Mouse (Mus musculus) right cerebral cortex, postnatal 36 days (tissue): Measurements from ENCODE around the gene Id3.

Experiments
- DNase-seq, 2 experiments: peaks; one replicate each; pipeline ENCODE4 v3.0.0; 2022; ENCODE audit warnings: low spot score in 2 of 2, mixed read lengths in 1 of 2

Gene Id3

GRCm38 (mm10) chr4:136124581-136124980, 18.7 kb upstream of the Id3 start:
- no peak for DNase-seq

- DNase-seq, result no peak
Observed at GRCm38 (mm10) chr4:136125458-136125857, 17.8 kb upstream of the Id3 start.

GRCm38 (mm10) chr4:136126019-136126418, 17.3 kb upstream of the Id3 start:
- DNase-seq, result no peak

GRCm38 (mm10) chr4:136127670-136128069, 15.6 kb upstream of the Id3 start:
- no peak for DNase-seq

DNA sequence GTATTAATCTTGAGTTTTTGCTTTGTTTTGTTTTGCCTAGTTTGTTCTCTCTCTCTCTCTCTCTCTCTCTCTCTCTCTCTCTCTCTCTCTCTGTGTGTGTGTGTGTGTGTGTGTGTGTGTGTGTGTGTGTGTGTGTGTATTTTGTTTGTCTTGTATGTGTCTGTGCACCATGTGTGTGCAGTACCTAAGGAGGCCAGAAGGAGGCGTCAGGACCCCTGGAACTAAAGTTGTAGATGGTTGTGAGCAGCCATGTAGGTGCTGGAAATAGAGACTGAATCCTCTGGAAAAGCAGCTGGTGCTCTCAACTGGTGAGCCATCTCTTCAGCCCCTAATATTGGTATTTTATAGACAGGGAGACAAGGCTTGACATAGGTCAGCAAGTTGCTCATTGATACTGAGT, 13.5 kb upstream of the Id3 start:
- no peak for DNase-seq

DNA sequence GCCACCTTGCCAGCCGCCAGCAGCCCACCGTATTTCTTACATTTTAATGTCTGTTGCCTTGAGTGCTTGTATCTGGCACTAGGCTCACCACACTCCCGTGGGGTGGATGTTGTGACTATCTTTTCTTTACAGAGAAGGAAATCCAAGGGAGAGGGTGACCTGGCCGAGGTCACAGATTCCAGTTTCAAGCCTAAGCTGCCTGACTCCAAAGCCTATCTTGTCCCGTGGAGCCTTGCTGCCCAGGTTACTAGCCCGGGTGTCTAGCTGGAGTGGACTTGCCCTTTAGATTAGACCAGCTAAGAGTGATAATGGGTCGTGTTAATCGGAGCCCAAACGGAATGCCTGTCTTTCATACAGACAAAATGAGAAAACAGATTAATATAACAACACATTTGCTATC, 9.5 kb upstream of the Id3 start:
- DNase-seq, result no peak

DNA sequence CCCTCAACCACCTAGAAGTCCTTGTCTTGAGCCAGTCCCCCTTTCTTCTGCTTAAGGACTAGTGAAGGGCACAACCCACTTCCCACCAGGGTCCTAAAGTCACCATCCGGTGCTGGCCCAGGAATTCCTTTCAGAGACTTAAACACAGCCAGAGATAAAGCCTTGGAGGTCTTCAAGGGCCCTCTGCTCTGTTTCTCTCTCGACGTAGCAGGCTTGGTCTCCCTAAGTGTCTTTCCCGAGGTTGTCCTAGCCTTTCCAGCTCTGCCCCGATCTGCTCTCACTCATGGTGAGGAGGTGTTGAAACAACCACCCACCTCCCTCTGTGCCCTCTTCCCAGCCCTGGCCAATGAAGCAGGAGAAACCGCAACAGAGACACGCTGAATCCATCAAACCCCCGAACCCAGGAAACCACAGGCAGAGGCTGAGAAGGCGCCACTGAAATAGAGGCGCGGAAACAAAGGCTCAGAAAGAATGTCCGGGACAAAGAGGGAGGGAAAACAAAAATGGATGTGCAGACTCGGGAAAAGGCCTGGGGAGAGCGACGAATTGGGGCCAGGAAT, 8.8 kb upstream of the Id3 start:
- DNase-seq, result no peak

- no peak for DNase-seq
Observed at GRCm38 (mm10) chr4:136134978-136135873, 8.1 kb upstream of the Id3 start.

GRCm38 (mm10) chr4:136135874-136136728, 7.2 kb upstream of the Id3 start:
- no peak for DNase-seq

DNA sequence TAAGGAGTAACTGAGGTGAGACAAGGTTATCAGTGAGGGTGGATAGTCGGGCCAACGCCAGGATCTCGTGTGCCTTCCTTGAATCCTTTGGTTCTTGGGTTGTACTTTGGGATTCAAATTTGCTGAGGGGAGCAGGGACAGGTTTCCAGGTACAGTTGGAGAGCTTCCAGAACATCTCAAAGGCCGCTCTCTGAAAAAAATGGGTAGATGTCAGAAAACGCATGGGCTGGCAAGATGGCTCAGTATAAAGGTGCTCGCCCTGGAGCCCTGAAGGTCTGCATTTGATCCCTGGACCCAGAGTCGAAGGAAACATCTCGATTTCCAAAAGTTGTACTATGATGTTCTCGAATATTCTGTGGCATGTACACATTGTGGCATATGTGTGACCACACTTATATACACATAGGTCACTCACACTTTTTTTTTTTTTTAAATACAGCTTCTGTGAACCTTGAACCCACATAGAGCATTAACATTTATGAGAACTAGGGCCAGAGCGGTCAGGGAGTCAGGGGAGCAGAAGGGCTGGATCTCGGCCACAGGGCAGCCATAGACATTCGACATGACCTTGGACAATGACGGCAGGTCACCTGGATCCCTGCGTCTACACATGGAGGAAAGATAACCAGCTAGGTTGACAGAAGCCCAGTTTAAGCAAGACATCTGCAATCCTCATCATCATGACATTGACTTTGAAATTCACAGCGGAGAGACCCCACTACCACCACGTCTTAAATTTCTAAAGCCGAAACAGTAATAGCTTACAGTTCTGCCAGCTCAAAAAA, 3.8 kb upstream of the Id3 start:
- no peak for DNase-seq

GRCm38 (mm10) chr4:136140327-136141250, 2.7 kb upstream of the Id3 start:
- DNase-seq, result peak; percentile 71 to 73

- no peak for DNase-seq
Observed at GRCm38 (mm10) chr4:136142267-136143192, 767 bp upstream of the Id3 start.

- no peak for DNase-seq
Observed at GRCm38 (mm10) chr4:136144126-136144926, 1.0 kb downstream of the Id3 start.

DNA sequence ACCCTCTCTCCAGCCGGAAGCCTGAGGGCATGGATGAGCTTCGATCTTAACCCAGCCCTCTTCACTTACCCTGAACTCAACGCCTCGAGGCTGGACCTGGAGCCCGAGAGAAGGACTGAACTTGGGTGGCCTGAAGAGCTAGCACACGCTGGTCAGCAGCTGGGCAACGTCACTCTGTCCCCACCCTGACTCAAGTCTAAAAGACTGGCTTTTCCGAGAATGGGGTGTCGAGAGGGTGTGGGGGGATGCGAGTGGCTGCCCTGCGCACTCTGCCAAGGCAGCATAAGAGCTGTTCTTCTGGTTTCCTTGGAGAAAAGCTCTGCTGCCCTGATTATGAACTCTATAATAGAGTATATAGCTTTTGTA, 1.6 kb downstream of the Id3 start:
- DNase-seq, result no peak

GRCm38 (mm10) chr4:136145362-136145885, 2.1 kb downstream of the Id3 start:
- DNase-seq, result no peak

- DNase-seq, result no peak
Observed at GRCm38 (mm10) chr4:136145991-136146711, 2.9 kb downstream of the Id3 start.

DNA sequence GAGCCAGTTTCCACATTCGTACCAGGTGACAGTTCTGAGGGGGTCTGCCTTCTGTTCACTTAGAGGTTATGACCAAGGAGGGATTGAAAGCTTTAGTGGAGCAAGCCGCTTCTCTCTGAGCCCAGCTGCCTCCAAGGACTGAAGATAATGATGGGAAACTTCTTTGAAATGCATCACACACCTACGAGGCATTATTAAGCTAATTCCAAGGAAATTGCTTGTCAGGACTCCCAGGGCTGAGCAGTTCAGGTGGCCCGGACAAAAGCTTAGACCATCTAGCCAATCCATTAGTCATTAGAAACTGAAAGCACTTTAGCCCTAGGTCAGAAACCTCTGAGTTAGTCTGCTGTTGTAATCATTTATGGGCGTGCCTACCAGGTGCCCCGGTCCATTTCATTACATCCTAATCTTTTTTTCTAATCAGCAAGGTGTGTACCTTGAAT, 3.4 kb downstream of the Id3 start:
- no peak for DNase-seq
